Mouse (Mus musculus) kidney, adult 2 months (tissue): Measurements from ENCODE around the gene E4f1. TPM values are rescaled to one million over a fixed set of nuclear protein-coding genes. Genes with fewer than 3 reads are reported as not detected.

Source experiments
- DNase-seq: peaks from one replicate; pipeline ENCODE4 v3.0.0; 2021
- H3K27ac ChIP-seq: fragments of 200-500 bp; 2 replicates; pipeline ENCODE4 v1.5.1; 2012; ENCODE audit warnings: low read depth, low read length, control low read depth, inconsistent platforms; ENCODE audit not compliant: insufficient read depth
- H3K27me3 ChIP-seq: fragments of 200-500 bp; replicated peaks from 2 replicates; pipeline ENCODE4 v1.6.1; 2012; ENCODE audit warnings: mild to moderate bottlenecking, moderate library complexity, low read length, inconsistent platforms; ENCODE audit not compliant: control insufficient read depth, insufficient read depth
- H3K36me3 ChIP-seq: fragments of 200-500 bp; 2 replicates; pipeline ENCODE4 v1.6.1; 2012; ENCODE audit warnings: mild to moderate bottlenecking, moderate library complexity, low read length, inconsistent platforms; ENCODE audit not compliant: control insufficient read depth, insufficient read depth
- H3K4me1 ChIP-seq: fragments of 200-500 bp; 2 replicates; pipeline ENCODE4 v1.6.1; 2011; ENCODE audit warnings: low read length; ENCODE audit not compliant: control insufficient read depth, insufficient read depth
- H3K4me3 ChIP-seq: fragments of 200-500 bp; 2 replicates; pipeline ENCODE4 v1.5.1; 2011; ENCODE audit warnings: mild to moderate bottlenecking, low read depth, low read length, control low read depth; ENCODE audit not compliant: insufficient read depth
- CTCF ChIP-seq: fragments of 200-500 bp; conservative IDR thresholded peaks from 2 replicates; pipeline ENCODE4 v1.5.1; 2011; ENCODE audit warnings: low read depth, mild to moderate bottlenecking, control low read depth, low read length, moderate library complexity, mixed read lengths; ENCODE audit not compliant: insufficient read depth, insufficient read length
- POLR2A ChIP-seq: fragments of 200-500 bp; IDR thresholded peaks from one replicate; pipeline ENCODE4 v1.6.1; 2011; ENCODE audit warnings: low read depth, low read length, control low read depth
- WGBS: fragments of 180-500 bp; shearing (Covaris S2); methylation state at CpG from one replicate; pipeline ENCODE4 v1.1.7; 2018; 5-methylcytosine and 5-hydroxymethylcytosine counted together
- polyA plus RNA-seq: library from polyadenylated mRNA; depleted of rRNA; stranded (reverse); fragments of >200 nt; gene quantifications from 2 replicates; pipeline ENCODE4 v1.2.3, GENCODE M21; 2012

E4f1 gene
- polyA plus RNA-seq, 1 experiment = 63.7 TPM

DNA sequence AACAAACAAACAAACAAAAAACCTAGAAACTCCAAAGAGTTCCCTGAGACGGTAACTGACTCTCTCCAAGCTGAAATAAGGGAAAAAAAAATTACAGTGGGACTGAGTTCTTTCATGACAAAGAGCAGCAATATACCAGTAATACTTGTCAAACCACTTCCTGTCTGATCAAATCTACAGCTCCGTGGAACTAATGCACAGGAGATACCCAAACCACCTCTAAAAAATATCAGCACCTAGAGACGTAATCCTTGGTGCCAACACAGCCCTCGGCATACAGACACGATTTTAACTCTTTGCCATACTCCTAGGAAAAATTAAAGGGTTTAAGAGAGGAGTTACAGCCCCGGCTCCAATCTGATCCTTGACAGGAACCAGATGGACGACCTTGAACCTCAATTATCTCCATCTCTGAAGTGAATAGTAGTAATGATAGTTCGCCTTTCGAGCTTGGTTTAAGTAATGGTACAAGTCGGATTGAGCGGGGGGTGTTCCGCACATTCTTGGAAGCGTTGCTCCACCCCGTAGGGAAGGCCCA is 15.8 kb downstream of the E4f1 start:
- Histone ChIP-seq H3K27me3 (no peaks in the 10 kb centered on the region), H3K27ac (peak overlapping the region; percentile 95), H3K4me3 (peak overlapping the region; percentile 89), H3K36me3 (peaks cover 2% of the 10 kb centered on the region; the same call in 1 of the 2 replicates), H3K4me1 (peaks cover 11% of the 10 kb centered on the region; the same call in 1 of the 2 replicates)
- TF ChIP-seq CTCF (no peak), POLR2A (no peak)
- WGBS = 2% methylated on average over 14 of the region's 14 CpGs
- no peak for DNase-seq

DNA sequence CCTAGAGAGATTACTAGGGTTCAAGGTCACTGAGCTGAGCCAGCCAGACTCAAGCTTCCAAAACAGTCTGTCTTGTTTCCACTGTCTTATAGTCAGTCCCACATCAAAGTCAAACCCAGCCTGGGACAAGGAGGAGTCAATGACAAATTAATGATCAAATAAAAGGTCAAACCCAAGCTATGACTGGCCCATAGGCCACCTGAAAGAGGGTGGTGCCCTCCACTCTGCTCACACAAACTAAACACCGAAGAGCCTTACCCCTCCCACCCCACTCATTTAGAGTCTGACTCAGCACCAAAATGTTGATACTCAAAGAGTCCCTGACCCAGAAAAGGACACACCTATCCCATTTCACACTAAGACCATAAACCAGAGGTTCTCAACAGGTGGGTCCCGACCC is 16.7 kb downstream of the E4f1 start:
- WGBS = 31% methylated on average over 2 of the region's 2 CpGs
- Histone ChIP-seq H3K4me3 (no peak overlapping the region), H3K27me3 (no peaks in the 10 kb centered on the region), H3K36me3 (peaks cover 2% of the 10 kb centered on the region; the same call in 1 of the 2 replicates), H3K27ac (no peak overlapping the region), H3K4me1 (peaks cover 11% of the 10 kb centered on the region; the same call in 1 of the 2 replicates)
- DNase-seq = peak; percentile 67
- TF ChIP-seq CTCF (no peak), POLR2A (no peak)

- WGBS = 76% methylated on average over 6 of the region's 6 CpGs
- peaks cover 2% of the 10 kb centered on the region; the same call in 1 of the 2 replicates for H3K36me3 ChIP-seq
- no peak overlapping the region for H3K4me3 ChIP-seq
- no peak for DNase-seq
- H3K27me3 ChIP-seq = no peaks in the 10 kb centered on the region
- TF ChIP-seq CTCF = no peak
- no peak overlapping the region for H3K27ac ChIP-seq
- peaks cover 11% of the 10 kb centered on the region; the same call in 1 of the 2 replicates for H3K4me1 ChIP-seq
Measured at GRCm38 (mm10) chr17:24451220-24451619, 18.9 kb downstream of the E4f1 start.

GRCm38 (mm10) chr17:24449507-24449906 is 20.6 kb downstream of the E4f1 start:
- H3K4me3 ChIP-seq = no peak overlapping the region
- H3K4me1 ChIP-seq = peaks cover 11% of the 10 kb centered on the region; the same call in 1 of the 2 replicates
- 98% methylated on average over 6 of the region's 6 CpGs for WGBS
- peaks cover 2% of the 10 kb centered on the region; the same call in 1 of the 2 replicates for H3K36me3 ChIP-seq
- no peaks in the 10 kb centered on the region for H3K27me3 ChIP-seq
- TF ChIP-seq CTCF (no peak), POLR2A (no peak)
- H3K27ac ChIP-seq = no peak overlapping the region
- DNase-seq = no peak

- Histone ChIP-seq H3K36me3 (peaks cover 2% of the 10 kb centered on the region; the same call in 1 of the 2 replicates), H3K4me1 (no peaks in the 10 kb centered on the region), H3K4me3 (no peak overlapping the region), H3K27me3 (no peaks in the 10 kb centered on the region), H3K27ac (no peak overlapping the region)
- no peak for DNase-seq
- 65% methylated on average over 8 of the region's 8 CpGs for WGBS
- TF ChIP-seq POLR2A (no peak), CTCF (no peak)
Measured at GRCm38 (mm10) chr17:24446590-24446989, 23.5 kb downstream of the E4f1 start.

- no peak for TF ChIP-seq POLR2A
- no peak for TF ChIP-seq CTCF
- peak; percentile 50 for DNase-seq
- 59% methylated on average over 4 of the region's 4 CpGs for WGBS
- no peak overlapping the region; the same call in 1 of the 2 replicates for H3K27ac ChIP-seq
- no peaks in the 10 kb centered on the region for H3K27me3 ChIP-seq
- no peak overlapping the region for H3K4me3 ChIP-seq
- no peaks in the 10 kb centered on the region for H3K4me1 ChIP-seq
- no peaks in the 10 kb centered on the region for H3K36me3 ChIP-seq
Measured at GRCm38 (mm10) chr17:24443409-24443808, 26.7 kb downstream of the E4f1 start.

GRCm38 (mm10) chr17:24442632-24443155 is 27.4 kb downstream of the E4f1 start, which contains the start of gene Dnase1l2:
Gene Dnase1l2 (minus strand): TSS chr17:24443105.
- H3K36me3 ChIP-seq = no peaks in the 10 kb centered on the region
- WGBS = 72% methylated on average over 7 of the region's 7 CpGs
- H3K4me3 ChIP-seq = no peak within 1 kb of the TSS
- TF ChIP-seq CTCF = no peak
- TF ChIP-seq POLR2A = no peak
- DNase-seq = no peak
- peak within 1 kb of the TSS; percentile 1; the same call in 1 of the 2 replicates for H3K27ac ChIP-seq
- H3K4me1 ChIP-seq = no peaks in the 10 kb centered on the region
- no peaks in the 10 kb centered on the region for H3K27me3 ChIP-seq
